In genomic region chr16:10784793-10785370, GRCm38 (mm10) we compare ENCODE assay signal across 8 mouse cellular contexts. TPM values are rescaled to one million over a fixed set of nuclear protein-coding genes. Genes with fewer than 3 reads are reported as not detected.
DNase-seq lines count a peak whose midpoint lies in the region; ATAC-seq lines count a peak whose summit lies in the region.

No protein-coding gene starts in this region.

- peak overlapping the region; percentile 66 for H3K9ac ChIP-seq in lung, embryonic 16.5 days (ENCODE audit: low read length)

- peaks cover 37% of the 10 kb centered on the region for H3K27me3 ChIP-seq in hindbrain, embryonic 10.5 days (ENCODE audit: insufficient read depth, poor library complexity, severe bottlenecking)
- H3K27me3 ChIP-seq in lung, embryonic 16.5 days (ENCODE audit: control insufficient read depth, insufficient read depth, low read depth, low read length), result no peaks in the 10 kb centered on the region

- no peaks in the 10 kb centered on the region for H3K9me3 ChIP-seq in hindbrain, embryonic 10.5 days
- H3K9me3 ChIP-seq in lung, embryonic 16.5 days (ENCODE audit: control insufficient read depth, low read length), result no peaks in the 10 kb centered on the region

- H3K4me2 ChIP-seq in lung, embryonic 16.5 days (ENCODE audit: low read depth, low read length), result peak overlapping the region; percentile 72

- peaks cover 58% of the 10 kb centered on the region for H3K4me1 ChIP-seq in hindbrain, embryonic 10.5 days (replicated peaks)
- peaks cover 42% of the 10 kb centered on the region for H3K4me1 ChIP-seq in lung, embryonic 16.5 days (replicated peaks; ENCODE audit: control insufficient read depth, insufficient read depth, low read length)

- ATAC-seq in frontal cortex, adult (ENCODE audit: low TSS enrichment), result peak; percentile 27
- peak; percentile 80 for ATAC-seq in lung, embryonic 16.5 days (ENCODE audit: low read depth)

- H3K4me3 ChIP-seq in hindbrain, embryonic 10.5 days, result peak overlapping the region; percentile 77
- peak overlapping the region; percentile 72 for H3K4me3 ChIP-seq in lung, embryonic 16.5 days (ENCODE audit: low read length)

- WGBS in hindbrain, embryonic 10.5 days, result under 1% methylated on average over 55 of the region's 55 CpGs
- WGBS in lung, embryonic 16.5 days, result 0% methylated on average over 53 of the region's 55 CpGs

- peak; percentile 96 for DNase-seq in Muller cell, postnatal 12 days (ENCODE audit: inconsistent ontology term)
- DNase-seq in cerebellum, adult 9-10 months, result peak; percentile 87
- peak; percentile 94 for DNase-seq in hindbrain, embryonic 10.5 days (ENCODE audit: low spot score)
- peak; percentile 80 for DNase-seq in layer of hippocampus, adult 9-11 months
- peak; percentile 83 for DNase-seq in ovary, adult 18-20 months (ENCODE audit: low spot score)
- peak; percentile 98 for DNase-seq in thymus, postnatal 0 days (ENCODE audit: low spot score)

- H3K27ac ChIP-seq in hindbrain, embryonic 10.5 days, result peak overlapping the region; percentile 92
- H3K27ac ChIP-seq in lung, embryonic 16.5 days (ENCODE audit: low read length), result peak overlapping the region; percentile 98

- H3K36me3 ChIP-seq in hindbrain, embryonic 10.5 days, result no peaks in the 10 kb centered on the region
- H3K36me3 ChIP-seq in lung, embryonic 16.5 days (ENCODE audit: control insufficient read depth, insufficient read depth, low read length), result no peaks in the 10 kb centered on the region

RNA-seq across cellular contexts. Expression of gene Socs1, which starts 0.5 kb away (rescaled TPM):
- 2.7 and 3.4 TPM in 2 replicates for polyA plus RNA-seq in hindbrain, embryonic 10.5 days (2016; fragmentation: Nextera tagmentation; extraction: Ambion mirVana)
- polyA plus RNA-seq in lung, embryonic 16.5 days (2015; fragmentation: Nextera tagmentation; extraction: Ambion mirVana), result 6.8 and 8.7 TPM in 2 replicates
- polyA plus RNA-seq in thymus, postnatal 0 days (2015; fragmentation: Nextera tagmentation; extraction: Ambion mirVana), result 146 and 184 TPM in 2 replicates

RNA-seq across cellular contexts. Expression of gene Tnp2, which starts 3.6 kb away (rescaled TPM):
- not detected in 2 replicates for polyA plus RNA-seq in hindbrain, embryonic 10.5 days (2016; fragmentation: Nextera tagmentation; extraction: Ambion mirVana)
- not detected in 2 replicates for polyA plus RNA-seq in lung, embryonic 16.5 days (2015; fragmentation: Nextera tagmentation; extraction: Ambion mirVana)
- 3.7 and 4.5 TPM in 2 replicates for polyA plus RNA-seq in thymus, postnatal 0 days (2015; fragmentation: Nextera tagmentation; extraction: Ambion mirVana)

RNA-seq across cellular contexts. Expression of gene Prm3, which starts 5.8 kb away (rescaled TPM):
- polyA plus RNA-seq in hindbrain, embryonic 10.5 days (2016; fragmentation: Nextera tagmentation; extraction: Ambion mirVana), result not detected in 2 replicates
- not detected in 2 replicates for polyA plus RNA-seq in lung, embryonic 16.5 days (2015; fragmentation: Nextera tagmentation; extraction: Ambion mirVana)
- not detected in 2 replicates for polyA plus RNA-seq in thymus, postnatal 0 days (2015; fragmentation: Nextera tagmentation; extraction: Ambion mirVana)

RNA-seq across cellular contexts. Expression of gene Prm2, which starts 11.1 kb away (rescaled TPM):
- polyA plus RNA-seq in hindbrain, embryonic 10.5 days (2016; fragmentation: Nextera tagmentation; extraction: Ambion mirVana), result not detected in 2 replicates
- polyA plus RNA-seq in lung, embryonic 16.5 days (2015; fragmentation: Nextera tagmentation; extraction: Ambion mirVana), result not detected in 2 replicates
- polyA plus RNA-seq in thymus, postnatal 0 days (2015; fragmentation: Nextera tagmentation; extraction: Ambion mirVana), result not detected in 2 replicates

RNA-seq across cellular contexts. Expression of gene Prm1, which starts 20.8 kb away (rescaled TPM):
- not detected in 2 replicates for polyA plus RNA-seq in hindbrain, embryonic 10.5 days (2016; fragmentation: Nextera tagmentation; extraction: Ambion mirVana)
- not detected in 2 replicates for polyA plus RNA-seq in lung, embryonic 16.5 days (2015; fragmentation: Nextera tagmentation; extraction: Ambion mirVana)
- polyA plus RNA-seq in thymus, postnatal 0 days (2015; fragmentation: Nextera tagmentation; extraction: Ambion mirVana), result 1.4 and 2.1 TPM in 2 replicates

Comparison
In these comparisons a context has a peak if more than half of its experiments do, and no peak if none do; other contexts are left out.
1. Peak in every context shown above with its lines: DNase-seq, ATAC-seq, H3K4me3 ChIP-seq and H3K27ac ChIP-seq.
2. RNA of gene Socs1, which starts 0.5 kb away (polyA plus RNA-seq): 146 to 184 TPM in thymus, postnatal 0 days; 6.8 to 8.7 TPM in lung, embryonic 16.5 days and 2.7 to 3.4 TPM in hindbrain, embryonic 10.5 days; every median in the first group is over 10 times any median in the second.